Comparison of ENCODE assay signal across 4 mouse cellular contexts in genomic region chr2:177329661-177330292, GRCm38 (mm10). TPM values are rescaled to one million over a fixed set of nuclear protein-coding genes. Genes with fewer than 3 reads are reported as not detected.
"Had no signal": no experiment of that assay in that cellular context is flagged by ENCODE, and none has a peak within 500 bp of the region (broad histone marks: within the 10 kb centered on the region; RNA-seq: fewer than 3 reads in every experiment).

No protein-coding gene starts in this region.

RNA-seq across cellular contexts. Expression of gene Gm14412, which starts 5.7 kb away (rescaled TPM):
- polyA plus RNA-seq: liver, adult 2 months; liver, embryonic 13.5 days; small intestine, adult 2 months; spleen, adult 2 months had no signal
